Mouse (Mus musculus) lung, postnatal 25 days (tissue): Measurements from ENCODE around the gene Man1c1.

ENCODE experiments used
- DNase-seq: peaks from one replicate; pipeline ENCODE4 v3.0.0; 2022; ENCODE audit warnings: low spot score

Gene Man1c1

DNA sequence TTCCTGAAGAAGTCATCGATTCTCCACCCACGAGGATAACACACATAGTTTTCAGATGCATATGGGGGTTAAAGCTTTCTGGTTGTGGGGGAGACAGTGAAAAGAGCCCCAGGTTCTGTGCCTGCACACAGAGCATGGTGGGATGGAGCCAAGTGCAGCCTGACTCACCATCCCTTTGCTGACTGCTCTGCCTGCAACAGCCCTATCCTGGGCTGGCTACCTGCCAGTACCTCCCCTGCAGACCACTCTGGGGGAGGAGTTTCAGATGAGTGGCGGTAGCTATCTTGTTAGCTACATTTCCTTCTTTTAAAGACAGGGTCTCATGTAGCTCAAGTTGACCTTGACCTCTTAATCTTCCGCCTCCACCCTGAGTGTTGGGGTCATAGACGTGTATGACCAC, 125.7 kb downstream of the Man1c1 start:
- no peak for DNase-seq

DNA sequence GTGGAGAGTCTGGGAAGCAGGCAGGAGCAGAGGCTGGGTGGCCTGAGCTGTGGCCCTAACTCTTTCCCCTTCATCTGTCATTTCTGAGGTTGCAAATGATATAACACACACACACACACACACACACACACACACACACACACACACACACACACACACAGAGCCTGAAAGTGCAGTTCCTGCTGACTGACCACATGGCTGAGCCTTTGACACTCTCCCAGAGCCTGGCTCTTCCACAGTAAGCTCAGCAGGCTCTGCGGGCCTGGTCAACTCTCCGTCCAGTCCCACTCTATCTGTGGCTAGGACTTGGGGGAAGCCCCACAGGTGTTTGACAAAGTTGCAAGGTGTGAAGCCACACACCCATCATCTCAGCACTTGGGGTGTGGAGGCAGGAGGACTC, 126.8 kb downstream of the Man1c1 start:
- DNase-seq: no peak

DNA sequence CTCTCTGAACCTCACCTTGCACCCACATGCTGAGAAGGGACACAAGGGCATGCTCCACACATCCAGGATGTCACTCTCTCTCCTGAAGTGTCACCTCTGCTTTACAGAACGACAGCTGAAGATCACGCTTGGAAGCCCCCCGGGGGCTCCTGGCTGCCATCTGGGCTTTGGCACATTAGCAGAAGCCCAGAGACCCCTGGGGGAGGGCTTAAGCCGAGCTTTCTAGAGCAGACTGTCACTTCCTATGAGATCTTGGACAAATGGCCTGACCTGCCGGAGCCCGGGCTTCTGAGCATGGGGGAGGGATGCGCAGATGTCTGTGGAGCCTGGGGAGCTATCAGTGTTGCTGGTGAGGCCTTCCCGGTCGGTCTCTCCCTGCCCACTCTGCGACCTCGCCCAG, 128.6 kb downstream of the Man1c1 start:
- no peak for DNase-seq

DNA sequence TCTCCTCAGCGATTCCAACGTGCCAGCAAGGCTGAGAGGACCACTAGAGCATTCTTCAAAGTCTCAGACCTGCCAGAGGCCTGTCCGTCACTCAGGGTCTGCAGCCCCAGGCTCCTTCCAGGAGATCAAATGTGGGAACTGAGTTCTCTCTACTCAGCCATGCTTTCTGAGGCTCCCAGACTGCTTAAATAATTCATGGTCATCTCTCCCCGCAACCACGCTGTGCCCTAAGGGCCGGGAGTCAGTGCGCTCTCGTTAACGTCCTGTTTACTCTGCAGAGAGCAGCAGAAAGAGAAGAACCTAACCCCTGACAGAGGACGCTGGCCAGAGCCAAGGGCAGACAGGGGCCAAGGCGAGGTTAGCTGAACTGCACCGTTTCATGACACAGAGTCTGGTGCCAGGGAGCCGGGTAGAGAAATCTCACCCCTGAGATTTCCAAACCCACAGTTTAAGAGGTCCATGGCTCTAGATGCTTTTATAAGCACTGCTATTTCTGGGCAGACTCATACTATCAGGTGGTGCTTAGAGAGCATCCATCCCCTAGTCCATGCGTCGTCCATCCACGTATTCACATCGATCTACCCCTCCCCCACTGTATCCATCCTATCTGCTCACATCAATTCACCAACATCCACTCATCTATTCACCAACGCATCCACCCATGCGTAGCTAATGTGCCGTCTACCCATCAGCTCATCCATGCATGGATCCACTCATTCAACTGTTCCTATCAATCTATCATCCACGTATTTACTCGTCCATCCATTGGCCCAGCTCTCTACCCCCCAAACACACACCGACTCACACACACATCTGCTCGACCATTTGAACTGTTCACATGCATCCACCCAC, 131.4 kb downstream of the Man1c1 start:
- DNase-seq: no peak

DNA sequence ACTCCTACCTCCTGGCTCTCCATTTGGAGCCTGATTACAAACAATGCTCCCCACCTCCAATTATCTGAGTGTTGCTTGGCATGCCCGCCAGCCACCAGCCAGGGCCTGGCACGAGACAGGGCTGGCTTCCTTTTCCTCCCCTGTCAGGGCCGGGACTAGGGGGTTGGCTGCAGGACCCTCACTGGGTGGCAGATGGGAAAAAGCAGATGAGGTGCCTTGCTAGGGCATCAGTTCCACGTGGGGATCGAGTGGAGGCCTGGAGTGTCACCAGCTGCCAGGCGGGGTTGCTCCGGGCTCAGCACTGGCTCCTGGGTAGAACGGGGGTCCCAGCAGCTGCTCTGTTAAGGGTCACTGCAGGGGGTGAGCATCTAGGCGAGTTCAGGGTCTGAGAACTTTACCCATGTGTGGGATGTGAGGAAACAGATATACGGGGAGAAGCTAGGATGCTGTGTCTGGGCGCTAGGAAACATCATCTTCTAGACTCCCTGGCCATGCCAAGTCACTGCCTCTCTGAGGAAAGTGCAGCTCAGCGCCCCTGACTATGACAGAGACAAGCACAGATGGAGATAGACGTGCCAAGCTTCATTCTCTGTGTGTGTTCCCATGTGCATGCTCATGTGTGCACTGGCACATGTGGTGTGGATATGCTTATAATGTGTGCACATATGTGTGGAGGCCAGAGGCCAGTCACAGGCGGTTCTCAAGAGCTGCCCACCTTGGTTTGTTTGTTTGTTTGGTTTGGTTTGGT, 133.2 kb downstream of the Man1c1 start:
- DNase-seq: no peak

DNA sequence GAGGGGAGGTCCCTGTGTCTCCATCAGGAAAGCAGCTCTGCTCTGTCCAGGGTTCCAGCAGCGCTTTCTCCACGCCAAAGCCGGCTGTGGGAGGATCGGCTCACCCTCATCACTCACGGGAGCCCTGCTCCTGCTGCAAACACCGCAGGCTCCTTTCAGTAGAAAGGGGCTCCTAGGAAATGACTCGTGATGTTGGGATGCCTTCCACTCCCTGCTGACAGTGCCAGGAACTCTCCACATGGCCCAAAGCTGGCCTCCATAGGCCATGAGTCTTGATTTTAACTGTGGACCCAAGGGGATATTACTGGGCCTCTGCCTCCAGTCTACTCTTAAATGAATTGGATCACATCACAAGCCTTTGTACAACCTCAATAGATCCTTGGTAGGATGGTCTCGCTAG, 134.3 kb downstream of the Man1c1 start:
- no peak for DNase-seq

DNA sequence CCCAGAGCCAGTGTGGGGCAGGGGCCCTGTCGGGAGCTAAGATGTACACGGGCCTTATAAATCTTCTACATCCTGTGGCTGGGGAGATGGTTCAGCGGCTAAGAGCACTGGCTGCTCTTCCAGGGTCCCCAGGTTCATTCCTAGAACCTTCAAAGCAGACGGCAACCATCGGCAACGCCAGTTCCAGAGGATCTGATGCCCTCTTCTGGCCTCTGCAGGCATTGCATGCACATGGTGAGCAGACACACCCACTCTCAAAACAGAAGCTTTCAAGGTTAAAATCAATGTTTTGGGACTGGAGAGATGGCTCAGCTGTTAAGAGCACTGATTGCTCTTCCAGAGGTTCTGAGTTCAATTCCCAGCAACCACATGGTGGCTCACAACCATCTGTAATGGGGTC, 134.9 kb downstream of the Man1c1 start:
- DNase-seq: no peak

DNA sequence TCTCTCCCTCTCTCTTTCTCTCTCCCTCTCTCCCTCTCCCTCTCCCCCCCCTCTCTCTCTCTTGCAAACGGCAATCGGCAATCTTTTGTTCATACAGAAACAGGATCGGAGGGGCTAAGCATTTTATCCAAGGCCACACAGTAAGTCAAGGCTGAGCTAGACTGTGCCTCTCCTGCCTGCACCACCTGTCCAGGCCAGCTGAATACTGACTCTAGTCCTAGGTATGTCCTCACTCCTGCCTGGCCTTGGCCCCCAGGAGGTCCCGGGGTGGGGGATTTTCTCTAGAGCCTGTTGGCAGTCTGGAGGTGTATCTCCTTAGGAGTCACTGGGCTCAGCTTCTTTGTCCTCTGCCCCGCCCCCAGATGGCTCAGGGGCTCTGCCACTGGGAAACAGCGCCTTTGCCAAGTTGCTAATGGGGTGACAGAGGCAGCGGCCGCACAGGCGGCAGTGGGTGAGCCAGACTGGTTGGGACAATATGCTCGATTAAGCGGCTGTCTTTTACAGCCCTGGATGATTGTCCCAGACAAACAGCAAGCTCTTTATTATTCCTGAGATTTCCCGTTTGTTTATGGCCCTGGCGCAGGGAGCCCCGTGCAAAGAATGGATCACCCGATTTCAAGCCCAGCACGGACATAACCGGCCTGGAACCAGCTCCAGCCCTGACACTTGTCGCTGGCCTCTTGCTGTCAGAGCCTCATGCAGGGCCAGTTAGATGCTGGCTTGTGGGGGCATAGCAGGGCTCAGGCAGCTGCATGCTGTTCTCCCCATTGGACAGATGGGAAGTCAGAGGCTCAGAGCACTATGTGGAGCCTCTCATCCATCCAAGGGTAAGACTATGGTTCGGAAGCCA, 136.5 kb downstream of the Man1c1 start:
- no peak for DNase-seq

DNA sequence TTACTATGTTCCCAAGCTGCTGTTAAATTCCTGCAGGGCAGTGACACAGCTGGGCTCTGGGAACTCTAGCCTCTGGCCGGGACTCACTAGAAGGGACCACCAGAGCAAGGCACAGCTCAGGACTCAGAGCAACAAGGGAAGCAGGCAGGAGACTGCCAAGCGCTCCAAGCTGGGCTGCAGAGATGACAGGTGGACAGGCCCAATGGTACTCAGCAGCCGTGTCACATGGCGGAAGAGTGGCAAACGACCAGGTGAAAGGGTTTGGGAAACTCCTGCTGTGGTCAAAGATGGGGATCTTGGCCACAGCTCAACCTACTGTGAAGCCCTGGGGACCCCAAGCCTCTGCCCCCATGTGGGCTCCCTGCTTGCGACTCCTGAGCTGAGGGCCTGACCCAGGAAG, 140.0 kb downstream of the Man1c1 start:
- DNase-seq: no peak

DNA sequence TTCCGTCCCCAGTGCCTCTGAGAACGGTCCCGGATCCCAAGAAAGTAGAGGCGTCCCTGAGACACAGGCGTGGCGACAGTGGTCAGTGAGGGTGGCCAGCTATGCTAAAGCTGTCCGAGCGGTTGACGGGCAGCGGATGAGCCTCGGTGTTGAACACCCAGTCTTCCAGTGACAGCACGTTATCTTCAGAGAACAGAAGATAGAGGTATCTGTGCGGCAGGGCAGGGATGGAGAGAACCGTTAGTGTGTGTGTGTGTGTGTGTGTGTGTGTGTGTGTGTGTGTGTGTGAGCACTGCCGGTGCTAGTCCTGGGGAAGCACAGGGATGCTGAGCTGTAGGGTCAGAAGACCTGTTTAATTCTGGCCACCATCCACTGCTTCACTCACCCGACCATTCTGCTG, 140.5 kb downstream of the Man1c1 start:
- DNase-seq: no peak

DNA sequence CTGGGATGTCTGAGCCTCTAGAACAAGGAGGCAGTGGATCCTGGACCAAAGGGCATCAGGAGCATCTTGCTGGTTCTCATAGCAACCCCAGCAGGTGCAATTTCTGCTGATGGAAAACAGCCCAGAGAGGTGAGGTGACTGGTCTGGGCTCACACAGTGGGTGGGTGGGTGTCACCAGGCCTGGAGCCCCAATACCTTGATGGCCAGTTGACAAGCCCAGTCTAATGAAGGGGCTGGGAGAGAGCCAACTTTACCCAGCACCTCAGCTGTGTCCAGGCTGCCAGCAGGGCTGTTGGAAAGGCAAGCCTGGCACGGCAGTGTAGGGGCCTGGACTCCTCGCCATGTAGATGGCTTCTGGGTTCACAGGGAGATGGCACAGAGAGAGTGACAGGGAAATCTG, 142.1 kb downstream of the Man1c1 start:
- no peak for DNase-seq

DNA sequence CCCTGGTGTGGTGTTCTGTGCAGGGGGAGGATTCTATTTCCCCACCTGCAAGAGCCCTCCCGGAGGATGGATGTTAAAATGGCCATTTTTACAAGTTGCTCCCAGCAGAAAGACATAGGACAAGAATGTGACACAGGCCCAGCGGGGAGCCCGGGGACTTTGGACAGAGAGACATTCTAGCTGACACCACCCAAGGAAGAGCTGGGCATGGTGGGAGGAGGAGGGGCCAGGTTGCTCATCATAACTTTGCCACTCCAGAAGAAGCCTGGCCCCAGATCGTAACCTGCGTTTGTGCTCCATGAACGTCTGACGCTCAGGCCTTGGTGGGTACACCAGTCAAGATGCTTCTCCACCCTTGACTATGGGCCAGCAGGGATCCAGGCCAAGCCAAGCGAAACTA, 143.4 kb downstream of the Man1c1 start:
- DNase-seq: no peak

DNA sequence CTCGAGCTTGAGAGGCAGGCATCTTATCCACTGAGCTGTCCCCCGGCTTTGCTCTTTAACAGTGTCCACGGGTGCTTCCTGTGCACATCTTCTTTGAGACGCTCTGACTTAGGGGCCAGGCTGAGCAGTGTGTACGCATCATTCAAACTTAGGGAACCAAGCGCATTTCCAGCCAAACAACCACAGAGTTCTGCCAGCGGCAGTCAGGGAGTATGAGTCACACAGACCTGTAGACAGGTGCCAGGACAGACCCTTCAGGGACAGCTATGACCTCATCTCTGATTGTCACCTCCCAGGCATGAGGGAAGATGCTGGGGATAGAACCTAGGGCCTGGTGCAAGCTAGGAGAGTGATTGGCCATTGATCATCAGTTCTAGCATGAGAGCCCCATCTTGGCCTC, 144.9 kb downstream of the Man1c1 start:
- no peak for DNase-seq

DNA sequence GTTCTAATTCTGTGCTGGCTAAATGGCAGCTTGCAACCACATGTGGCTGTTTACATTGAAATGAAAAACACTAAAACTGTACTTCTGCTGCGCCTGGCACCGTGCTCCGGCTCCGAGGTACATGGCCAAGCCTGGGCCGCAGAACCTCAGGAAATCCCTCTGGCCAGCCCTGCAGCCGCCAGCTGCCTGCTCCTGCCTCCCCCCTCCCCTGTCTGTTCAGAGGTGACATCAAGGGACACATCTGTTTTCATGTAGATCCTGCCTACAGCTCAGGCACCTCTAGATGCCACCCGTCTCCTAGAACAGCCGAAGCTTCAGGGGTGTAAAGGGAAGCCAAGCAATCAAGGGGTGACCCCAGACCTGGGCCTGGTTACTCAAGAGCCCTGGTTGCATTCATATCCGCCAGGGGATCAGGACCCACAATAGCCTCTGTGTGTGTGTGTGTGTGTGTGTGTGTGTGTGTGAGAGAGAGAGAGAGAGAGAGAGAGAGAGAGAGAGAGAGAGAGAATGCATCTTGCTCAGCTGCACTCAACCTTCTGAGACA, 145.4 kb downstream of the Man1c1 start:
- DNase-seq: no peak

DNA sequence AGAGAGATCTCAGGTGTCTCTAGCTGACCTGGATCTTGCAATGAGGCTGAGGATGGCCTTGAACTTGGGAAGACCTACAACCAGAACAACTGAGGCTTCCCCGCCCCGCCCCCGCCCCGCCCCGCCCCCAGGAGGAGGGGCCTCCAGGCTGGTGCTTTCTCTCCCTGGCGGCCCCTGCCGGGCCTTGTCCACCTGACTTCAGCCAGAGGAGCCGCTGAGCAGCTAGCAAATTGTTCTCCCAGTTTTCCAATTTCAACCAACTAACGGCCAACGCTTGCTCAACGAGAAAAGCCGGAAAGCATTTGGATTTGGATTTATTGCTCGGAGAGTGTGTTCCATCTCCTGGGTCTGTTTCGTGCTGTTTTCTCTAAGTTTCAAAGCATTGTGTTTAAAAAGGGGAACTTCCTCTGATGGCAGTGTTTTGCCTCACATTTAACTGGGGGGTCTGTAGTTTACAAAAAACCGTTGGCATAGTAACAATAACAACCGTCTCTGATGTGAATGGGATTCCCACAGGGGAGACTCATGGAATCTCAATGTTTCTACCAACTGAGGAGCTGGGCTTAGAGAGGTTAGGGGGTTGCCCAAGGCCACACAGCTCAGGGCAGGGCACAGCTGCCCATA, 146.4 kb downstream of the Man1c1 start:
- DNase-seq: no peak

DNA sequence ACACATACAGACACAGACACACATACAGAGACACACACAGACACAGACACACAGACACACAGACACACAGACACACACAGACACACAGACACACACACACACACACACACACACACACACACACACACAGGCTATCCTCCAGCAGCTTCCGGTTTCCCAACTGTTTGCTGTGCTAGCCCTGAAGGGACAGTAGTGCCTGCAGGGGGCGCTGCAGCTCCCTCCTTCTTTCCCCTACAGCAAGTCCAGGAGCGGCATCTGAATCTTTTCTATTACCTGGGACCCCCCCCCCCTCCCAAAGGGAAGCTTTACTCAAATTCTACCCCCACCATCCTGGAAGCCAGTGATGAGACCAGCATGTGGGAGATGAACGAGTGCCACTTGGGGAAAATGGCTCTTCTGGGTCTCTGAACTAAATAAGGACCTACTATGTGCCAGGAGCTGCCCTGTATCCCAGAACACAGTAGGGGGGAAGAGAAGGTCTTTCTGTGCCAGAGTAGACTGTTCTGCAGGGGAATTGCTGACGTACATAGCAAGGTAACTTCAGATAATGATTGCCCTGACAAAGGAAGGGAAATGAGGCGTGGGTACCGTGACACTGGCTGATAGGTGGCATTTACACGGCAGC, 148.0 kb downstream of the Man1c1 start:
- DNase-seq: no peak

DNA sequence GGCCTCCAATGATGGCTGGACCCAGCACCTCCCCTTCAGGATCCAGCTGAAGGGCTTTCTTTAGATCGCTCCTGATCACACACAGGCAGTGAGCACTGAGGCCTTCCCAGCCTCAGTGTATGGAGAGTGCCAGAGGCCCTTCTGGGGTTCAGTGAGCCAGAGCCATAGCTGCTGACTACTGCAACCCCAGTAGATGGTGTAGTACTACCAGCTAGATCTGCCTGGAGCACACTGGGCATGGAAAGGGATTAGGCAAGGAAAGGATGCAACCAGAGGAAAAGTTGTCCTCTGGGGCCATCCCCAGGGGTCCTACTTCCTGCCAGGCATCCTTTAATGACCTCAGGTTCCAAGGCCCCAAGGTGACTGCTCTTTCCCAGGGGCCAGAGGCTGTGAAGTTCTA, 150.5 kb downstream of the Man1c1 start:
- no peak for DNase-seq

DNA sequence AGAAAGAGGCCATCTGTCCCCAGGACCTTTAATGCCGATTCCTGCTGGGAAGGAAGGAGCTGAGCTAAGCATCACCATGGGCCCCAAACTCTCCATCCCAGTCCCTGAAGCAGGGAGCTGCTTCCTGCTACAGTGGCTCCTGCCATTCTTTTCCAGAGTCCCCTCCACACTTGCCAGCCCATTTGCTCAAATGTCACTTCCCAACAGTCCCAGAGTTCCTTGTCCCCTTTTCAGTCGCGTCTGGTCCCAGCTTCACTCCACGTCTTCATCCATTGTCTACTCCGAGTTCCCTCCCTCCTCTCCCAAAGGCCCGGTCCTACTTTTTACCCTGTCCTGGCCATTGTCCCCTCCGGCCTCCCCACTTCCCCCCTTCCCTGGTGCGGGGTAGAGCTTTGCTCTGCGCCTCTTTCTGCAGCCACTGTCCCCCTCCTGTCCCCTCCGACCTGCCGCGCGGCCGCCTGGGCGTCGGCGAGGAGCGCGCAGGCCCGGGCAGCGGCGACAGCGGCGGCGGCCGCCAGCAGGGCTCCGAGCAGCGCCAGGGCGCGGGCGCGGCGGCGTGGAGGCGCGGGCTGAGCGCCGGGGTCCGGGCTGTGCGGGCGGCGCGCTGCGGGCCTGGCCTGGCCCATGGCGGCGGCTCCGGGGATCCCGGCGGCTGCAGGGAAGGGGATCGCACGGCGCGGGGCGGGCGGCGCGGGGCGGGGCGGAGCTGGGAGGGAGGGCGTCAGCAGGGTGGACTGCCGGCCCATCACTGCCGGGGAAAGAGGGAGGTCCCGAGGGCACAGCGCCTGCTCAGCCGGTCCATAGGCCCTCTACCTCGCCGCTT, 152.4 kb downstream of the Man1c1 start, which contains the start of gene Selenon:
Gene Selenon, minus strand, starts transcription at position 673 of the 823 bp plus-strand sequence.
- DNase-seq: peak; percentile 69

DNA sequence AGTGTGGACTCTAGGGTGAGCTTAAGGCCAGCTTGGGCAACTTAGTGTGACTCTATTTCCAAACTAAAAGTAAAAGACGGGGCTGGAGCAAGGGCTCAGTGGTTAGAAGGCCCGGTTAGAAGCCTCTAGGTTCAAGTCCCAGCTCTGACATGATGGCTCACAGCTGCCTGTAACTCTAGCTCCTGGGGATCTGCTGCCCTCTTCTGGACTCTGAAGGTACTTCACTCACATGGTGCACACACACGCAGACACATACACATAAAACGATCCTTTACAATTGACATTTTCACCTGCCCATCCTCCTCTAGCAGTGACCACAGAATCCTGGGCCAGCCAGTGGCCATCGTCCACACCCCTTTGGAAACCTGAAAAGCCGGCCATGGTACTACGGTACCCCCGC, 154.2 kb downstream of the Man1c1 start:
- no peak for DNase-seq

DNA sequence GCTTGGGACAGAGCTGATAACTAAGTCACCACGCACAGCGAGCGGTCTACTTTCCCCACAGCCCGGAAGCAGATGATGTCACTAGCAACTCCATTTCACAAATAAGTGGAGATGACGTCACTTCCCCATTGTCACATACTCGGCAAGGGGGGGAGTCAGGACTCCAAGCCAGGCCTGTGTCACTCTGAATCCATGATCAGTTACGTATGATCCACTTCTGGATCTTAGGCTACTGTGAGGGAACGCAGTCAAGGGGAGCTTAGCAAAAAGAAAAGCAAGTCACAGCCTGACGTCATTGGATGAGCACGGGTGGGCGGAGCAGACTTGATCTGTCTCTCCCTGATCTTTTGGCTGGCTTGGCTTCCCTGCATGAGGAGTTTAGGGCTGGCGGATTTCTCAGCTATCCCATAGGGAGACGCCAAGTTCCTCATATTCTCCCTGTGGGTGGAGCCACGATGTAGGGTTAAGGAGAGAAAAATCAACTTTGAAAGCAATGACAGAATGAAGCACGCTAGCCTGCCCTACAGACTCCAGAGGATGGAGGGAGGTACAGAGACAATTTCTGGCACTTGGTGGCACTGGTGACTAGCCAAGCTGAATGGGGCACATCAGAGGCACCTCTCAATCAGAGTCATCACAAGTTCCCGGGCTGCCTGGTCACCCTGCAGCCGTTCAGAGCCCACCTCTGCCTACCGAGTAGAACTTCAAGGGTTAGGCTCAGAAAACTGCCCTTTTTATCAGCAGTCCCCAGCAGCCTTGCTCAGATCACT, 155.7 kb downstream of the Man1c1 start:
- DNase-seq: peak; percentile 25
